Mouse (Mus musculus) adrenal gland (tissue): Measurements from ENCODE around the gene Vamp2.

Experiments used
- intact Hi-C: fragments of 180-260 bp; cut with DNase I; formaldehyde crosslinking; loops from one replicate; pipeline ENCODE4 v1.15.1; 2025

Vamp2 gene

GRCm38 (mm10) chr11:69080102-69080854, 8.0 kb upstream of the Vamp2 start:
- intact Hi-C loops = no loop called here

GRCm38 (mm10) chr11:69080855-69081222, 7.5 kb upstream of the Vamp2 start:
- intact Hi-C loops = no loop called here

- intact Hi-C loops = no loop called here
These were observed 6.7 kb upstream of the Vamp2 start for GRCm38 (mm10) chr11:69081613-69082012.

- intact Hi-C loops = no loop called here
These were observed 2.7 kb upstream of the Vamp2 start for GRCm38 (mm10) chr11:69085608-69086007.

- intact Hi-C loops = no loop called here
These were observed 1.9 kb upstream of the Vamp2 start for GRCm38 (mm10) chr11:69086390-69086789.

- intact Hi-C loops = no loop called here
These were observed 1.2 kb upstream of the Vamp2 start for GRCm38 (mm10) chr11:69087082-69087481.

GRCm38 (mm10) chr11:69087597-69087996, 693 bp upstream of the Vamp2 start:
- intact Hi-C loops = no loop called here

GRCm38 (mm10) chr11:69088856-69089615, 746 bp downstream of the Vamp2 start:
- intact Hi-C loops = no loop called here

- intact Hi-C loops = loop anchor here (10.0 kb wide), 1 partner anchor 325 kb away; the partner anchor contains the start of gene Kdm6b
These were observed 1.5 kb downstream of the Vamp2 start for GRCm38 (mm10) chr11:69089616-69090290.

- intact Hi-C loops = loop anchor here (10.0 kb wide), 1 partner anchor 324 kb away; the partner anchor contains the start of gene Kdm6b
These were observed 2.1 kb downstream of the Vamp2 start for GRCm38 (mm10) chr11:69090367-69090766.

- intact Hi-C loops = loop anchor here (10.0 kb wide), 1 partner anchor 323 kb away; the partner anchor contains the start of gene Kdm6b
These were observed 3.5 kb downstream of the Vamp2 start for GRCm38 (mm10) chr11:69091566-69092385.

GRCm38 (mm10) chr11:69092386-69092751, 4.1 kb downstream of the Vamp2 start:
- intact Hi-C loops = loop anchor here (10.0 kb wide), 1 partner anchor 322 kb away; the partner anchor contains the start of gene Kdm6b

GRCm38 (mm10) chr11:69092871-69093270, 4.6 kb downstream of the Vamp2 start:
- intact Hi-C loops = loop anchor here (10.0 kb wide), 1 partner anchor 322 kb away; the partner anchor contains the start of gene Kdm6b

GRCm38 (mm10) chr11:69093856-69094255, 5.6 kb downstream of the Vamp2 start:
- intact Hi-C loops = loop anchor here (10.0 kb wide), 1 partner anchor 321 kb away; the partner anchor contains the start of gene Kdm6b

- intact Hi-C loops = loop anchor here (10.0 kb wide), 1 partner anchor 320 kb away; the partner anchor contains the start of gene Kdm6b
These were observed 6.6 kb downstream of the Vamp2 start, which contains the start of gene Per1 for GRCm38 (mm10) chr11:69094697-69095429. Gene Per1, plus strand, starts transcription at chr11:69095217.

GRCm38 (mm10) chr11:69095511-69096231, 7.4 kb downstream of the Vamp2 start:
- intact Hi-C loops = loop anchor here (10.0 kb wide), 1 partner anchor 319 kb away; the partner anchor contains the start of gene Kdm6b

- intact Hi-C loops = loop anchor here (10.0 kb wide), 1 partner anchor 318 kb away; the partner anchor contains the start of gene Kdm6b
These were observed 8.2 kb downstream of the Vamp2 start for GRCm38 (mm10) chr11:69096360-69096986.
